Mouse (Mus musculus): ENCODE data around the gene Iqcj.
A peak's percentile ranks its signal among the peaks of the same experiment; 100 is the strongest.

Iqcj gene

DNA sequence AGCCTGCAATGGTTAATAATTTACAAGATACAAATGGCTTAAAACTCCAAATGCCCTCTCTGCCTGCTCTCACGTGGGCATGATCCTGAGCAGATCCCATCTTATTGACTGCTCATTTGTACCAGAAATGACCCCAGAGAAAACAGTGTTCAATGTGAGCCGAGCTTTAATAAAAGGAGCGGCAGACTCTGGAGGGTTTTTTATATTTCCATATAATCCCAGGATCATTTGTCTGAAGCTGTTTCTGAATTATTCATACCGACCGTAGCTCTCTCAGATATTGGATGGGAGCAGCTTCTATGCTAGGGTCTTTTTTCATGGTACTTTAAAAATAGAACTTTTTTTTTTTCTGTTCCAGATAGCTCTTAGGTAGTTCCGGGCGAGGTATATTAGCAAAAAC lies 67.7 kb downstream of the Iqcj start:
- no peak for DNase-seq

GRCm38 (mm10) chr3:67960133-67960532 lies 68.1 kb downstream of the Iqcj start:
- DNase-seq, result no peak

DNA sequence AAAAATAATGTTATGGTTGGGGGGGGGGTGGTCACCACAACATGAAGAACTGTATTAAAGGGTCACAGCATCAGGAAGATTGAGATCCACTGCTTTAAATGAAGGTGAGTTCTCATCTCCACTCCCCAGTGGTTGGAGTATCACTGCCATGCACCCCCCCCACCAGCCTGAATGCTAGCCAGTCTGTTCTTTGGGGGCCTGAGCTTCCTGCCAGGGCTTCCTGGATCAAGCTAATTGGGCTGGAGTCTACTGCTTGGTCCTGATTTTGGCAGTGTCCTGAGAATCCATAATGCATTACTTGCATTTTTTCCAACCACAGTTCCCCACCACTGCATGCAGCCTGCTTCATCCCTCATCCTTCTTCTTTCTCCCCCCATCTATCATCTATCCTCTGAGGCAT lies 68.7 kb downstream of the Iqcj start:
- DNase-seq, result no peak

DNA sequence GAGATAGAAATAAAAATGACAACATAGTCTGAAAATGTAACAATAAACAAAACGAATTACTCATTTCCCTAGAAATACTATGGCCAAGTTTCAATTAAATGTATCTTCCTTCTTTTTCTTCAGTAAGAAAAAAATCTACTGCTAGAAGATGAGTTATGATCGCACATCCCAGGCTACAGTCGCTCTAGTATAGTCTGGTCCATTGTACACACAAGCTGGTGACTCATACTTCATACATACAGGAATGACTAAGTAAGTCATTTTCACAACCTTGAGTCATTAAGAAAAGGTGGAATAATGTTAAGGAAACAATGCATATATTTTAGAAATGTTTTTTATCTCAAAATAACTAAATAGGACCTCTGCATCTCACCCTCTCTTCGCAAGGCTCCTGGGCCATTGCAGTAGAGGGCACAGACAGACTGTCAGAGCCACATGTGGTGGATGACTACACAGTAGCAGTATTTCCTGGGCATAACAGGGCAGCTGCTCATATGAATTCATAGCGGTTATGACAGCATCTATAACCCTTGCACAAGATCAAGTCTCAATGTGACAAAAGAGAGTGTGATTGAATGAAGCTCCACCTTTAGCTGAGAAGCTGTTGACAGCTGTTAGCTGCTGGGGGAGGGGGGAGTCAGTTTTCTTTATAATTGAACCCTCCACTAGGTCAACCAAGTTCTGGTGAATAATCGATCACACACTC lies 70.1 kb downstream of the Iqcj start:
- no peak for DNase-seq

GRCm38 (mm10) chr3:67974340-67974998 lies 82.4 kb downstream of the Iqcj start:
- DNase-seq, result no peak

- no peak for DNase-seq
Observed at GRCm38 (mm10) chr3:67980006-67980405, 88.0 kb downstream of the Iqcj start.

- DNase-seq, result no peak
Observed at GRCm38 (mm10) chr3:67983329-67983728, 91.3 kb downstream of the Iqcj start.

DNA sequence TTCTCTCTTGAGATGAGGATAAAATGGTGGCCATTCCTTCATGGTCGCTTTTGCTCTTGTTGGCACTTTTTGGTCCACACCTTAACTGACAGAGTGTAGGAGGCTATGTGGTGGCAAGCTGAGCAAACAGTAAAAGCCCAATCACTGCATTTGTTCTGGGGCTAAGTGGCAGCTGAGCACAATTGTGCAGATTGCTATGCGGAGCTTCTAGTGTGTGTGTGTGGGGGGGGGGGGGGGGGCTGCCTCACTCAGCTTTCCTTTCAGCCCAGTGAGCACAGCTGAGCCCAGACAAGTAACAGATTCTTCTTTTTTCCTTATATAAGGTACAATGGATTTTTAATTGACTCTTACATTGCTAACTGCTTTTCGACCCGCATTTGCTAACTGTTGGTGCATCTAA lies 110.4 kb downstream of the Iqcj start:
- DNase-seq, result no peak

DNA sequence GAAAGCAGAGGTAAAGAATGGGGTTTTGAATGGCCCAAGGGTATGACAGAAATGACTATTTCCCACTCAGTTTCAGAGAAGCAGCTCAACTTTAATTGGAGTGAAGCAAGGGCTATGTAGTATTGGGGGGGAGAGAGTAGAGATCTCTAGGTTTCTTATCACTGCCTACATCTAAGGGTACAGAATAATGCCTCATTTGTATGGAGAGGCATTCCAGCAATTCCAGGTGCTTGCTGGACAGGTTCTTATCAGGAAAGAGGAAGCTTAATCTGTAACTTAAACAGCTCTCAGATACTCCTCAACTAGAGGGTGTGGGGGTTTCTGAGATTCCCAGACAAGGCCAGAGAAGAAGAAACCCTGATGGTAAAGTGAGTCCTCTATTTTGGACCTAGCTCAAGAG lies 120.3 kb downstream of the Iqcj start:
- no peak for DNase-seq

DNA sequence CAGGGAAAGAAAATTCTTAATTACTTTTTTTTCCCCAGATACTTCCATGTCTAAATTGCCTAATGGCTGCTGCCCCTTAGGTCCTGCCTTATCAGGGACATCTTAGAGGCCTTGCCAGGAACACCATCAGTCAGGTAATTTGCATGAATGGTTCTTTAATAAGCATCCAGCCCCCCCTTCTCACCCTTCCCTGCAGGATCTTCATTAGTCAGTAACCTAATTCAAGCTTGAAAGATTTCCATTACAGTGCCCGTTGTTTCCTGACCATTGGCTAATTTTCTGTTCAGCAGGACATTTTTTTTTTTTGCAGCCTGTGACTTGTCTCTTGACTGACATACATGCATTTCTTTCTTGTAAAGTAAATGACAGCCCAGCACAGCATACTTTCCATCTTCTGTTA lies 123.8 kb downstream of the Iqcj start:
- no peak for DNase-seq

GRCm38 (mm10) chr3:68019401-68019800 lies 127.4 kb downstream of the Iqcj start:
- DNase-seq, result no peak

DNA sequence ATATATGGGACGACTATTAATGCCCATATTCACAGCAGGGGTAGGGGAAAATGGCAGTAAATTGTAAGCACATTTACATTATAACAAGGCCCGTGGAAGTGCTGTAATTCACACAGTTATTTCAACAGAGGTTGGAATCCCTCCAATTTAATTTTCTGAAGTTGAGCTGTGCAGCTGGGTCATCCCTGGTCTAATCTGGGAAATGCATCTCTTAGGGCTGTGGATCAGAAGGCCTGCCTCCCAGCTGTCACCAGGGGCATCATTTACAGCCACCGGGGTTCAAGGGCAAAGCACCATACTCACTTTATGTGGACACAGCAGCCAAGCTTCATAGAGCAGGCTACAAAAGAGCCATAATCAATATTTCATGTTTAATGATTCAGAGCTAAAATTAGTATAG lies 144.1 kb downstream of the Iqcj start:
- no peak for DNase-seq

DNA sequence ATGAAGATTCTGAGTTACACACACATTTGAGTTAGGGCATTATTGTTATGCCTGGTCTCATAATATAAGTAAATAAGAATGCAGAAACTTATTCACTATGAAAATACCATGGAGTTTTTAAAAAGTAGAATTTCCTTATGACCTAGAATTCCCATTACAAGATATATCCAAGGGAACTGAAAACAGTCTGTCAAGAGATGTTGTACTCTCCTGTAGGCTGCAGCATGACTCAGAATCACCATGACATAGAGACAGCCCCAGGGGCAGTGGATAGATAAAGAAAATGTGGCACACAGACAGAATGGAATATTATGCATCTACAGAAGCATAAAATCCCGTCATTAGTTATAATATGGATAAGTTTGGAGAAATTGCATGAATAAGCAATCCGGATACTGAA lies 150.9 kb downstream of the Iqcj start:
- DNase-seq, result no peak

- no peak for DNase-seq
Observed at GRCm38 (mm10) chr3:68045475-68046416, 153.7 kb downstream of the Iqcj start.

DNA sequence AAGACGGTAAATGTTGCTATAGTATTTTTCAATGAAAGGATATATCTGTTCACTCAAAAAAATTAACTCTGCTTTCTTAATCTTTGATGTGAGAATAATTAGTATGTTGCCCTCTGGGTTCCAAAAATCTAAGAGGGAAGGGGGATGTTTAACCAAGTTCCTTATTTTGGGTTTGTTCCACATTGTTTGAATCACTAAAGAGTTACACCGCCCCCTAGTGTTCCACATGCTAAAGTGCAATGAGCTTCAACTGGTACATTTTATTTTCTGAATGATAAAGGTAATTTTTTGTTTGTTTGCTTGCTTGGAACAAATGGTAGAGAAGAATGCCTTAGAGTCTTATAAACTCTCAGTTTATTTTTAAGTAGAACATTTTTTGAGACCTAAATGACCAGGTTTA lies 161.5 kb downstream of the Iqcj start:
- no peak for DNase-seq

GRCm38 (mm10) chr3:68055071-68055470 lies 163.1 kb downstream of the Iqcj start:
- no peak for DNase-seq

DNA sequence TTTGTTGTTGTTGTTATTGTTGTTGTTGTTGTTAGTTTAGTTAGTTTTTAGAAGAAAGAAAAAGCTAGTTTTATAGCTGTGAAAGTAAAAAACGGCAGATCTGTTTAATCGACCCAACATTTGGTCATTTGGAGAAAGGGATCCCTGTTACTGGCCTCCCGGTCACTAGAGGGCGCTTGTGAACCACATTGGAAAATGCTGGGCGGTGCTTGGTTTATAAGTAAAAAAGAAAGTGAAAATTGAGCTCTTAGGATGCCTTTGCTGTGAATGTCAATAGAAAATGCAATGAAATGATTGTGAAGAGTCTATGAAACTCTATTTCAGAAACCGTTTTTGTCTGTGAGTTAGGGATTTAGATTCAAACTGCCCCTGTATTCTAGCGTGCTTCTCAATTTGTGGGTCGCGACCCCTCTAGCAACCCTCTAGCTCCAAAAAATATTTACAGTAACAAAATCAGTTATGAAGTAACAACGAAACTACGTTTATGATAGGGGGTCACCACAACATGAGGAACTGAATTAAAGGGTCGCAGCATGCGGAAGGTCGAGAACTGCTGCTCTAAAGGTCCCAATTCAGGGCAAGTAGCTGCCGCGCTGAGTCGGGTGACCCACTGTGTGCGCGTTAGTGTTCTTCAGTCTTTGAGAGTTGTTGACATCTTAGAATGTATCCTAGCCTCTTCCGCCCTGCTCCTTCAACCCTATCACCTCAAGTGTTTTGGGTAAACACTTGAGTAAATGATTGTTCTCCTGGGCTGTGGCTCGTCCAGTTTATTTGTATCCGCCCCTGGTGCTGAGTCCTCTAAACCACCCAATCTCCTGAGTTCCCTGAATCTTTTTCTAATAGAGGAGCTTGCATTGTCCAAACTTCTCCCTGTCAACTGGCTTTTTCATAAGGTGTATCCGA lies 164.6 kb downstream of the Iqcj start:
- DNase-seq, result peak in 1 of 2 experiments; percentile 4

DNA sequence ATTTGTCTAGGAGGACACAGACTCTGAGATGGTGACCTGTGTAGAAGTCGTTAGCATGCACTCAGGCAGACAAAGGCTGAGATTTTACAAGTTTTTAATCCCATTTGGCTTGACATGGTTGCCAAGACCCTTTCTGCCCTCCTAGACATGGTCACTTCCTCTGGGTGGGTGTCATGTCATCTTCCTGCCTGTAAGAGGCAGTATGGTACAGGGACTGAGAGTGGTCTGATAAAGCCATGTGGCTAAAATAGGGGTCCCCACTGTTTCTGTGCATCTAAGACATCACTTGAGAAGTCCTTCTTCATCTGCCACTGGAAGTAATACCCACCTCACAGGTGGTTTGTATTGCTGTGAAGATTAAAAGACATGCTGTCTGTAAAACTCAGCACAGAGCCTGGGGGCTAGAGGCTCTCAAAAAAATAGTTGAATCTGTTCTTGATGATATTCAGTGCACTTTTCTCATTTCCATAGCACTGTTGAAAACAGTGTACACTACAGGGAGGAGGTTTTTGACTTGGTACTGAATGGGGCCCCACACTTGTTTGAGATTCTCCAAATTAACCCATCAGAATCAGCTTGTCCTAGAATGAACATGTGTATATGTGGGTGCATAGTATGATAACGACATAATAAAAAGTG lies 167.3 kb downstream of the Iqcj start:
- DNase-seq, result no peak

- DNase-seq, result no peak
Observed at GRCm38 (mm10) chr3:68064731-68065130, 172.7 kb downstream of the Iqcj start, which contains the start of gene Schip1. Schip1 (plus strand) TSS chr3:68064802.

DNA sequence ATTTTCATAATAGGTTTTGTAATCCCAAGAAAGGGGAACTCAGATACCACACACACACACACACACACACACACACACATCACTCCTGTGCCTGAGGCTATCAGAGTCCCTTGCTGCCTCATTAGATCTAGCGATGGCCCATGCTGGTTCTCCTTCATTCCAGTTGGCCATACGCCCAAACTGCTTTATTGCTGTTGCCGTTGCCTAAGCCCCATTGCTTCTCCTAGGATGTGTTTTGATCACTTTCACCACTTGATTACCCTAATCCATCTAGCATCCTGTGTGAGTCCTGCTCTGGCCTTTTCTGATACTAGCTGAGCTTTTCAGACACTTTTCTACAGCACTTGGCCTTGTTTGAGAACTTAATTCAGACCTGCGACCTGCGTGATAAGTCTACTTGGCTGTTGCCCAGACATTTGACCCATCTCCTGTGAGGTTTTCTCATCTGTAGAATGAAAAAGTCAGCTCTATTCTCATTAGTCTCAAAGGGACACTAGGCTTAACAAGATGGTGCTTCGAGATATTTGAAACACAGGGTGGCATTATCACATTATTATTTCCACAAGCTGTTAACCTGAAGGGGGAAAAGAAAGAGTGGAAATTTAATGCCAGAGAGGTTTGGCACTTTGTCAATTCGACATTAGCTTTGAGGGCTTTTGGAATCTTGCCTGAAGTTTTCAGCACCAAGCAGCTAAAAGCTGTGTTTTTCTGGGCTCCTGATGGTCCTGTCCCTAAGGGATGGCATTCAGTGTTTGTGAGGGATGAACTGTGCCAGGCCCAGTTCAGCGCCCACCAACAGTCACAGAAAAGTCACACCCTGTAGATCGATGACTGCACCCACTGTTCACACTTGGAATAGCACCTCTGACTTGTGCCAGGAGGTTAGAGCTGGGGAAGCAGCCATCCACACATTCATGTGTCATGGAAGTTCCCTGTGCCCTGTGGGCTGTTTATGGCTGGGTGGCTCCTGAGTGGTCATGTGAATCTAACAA lies 179.7 kb downstream of the Iqcj start:
- no peak for DNase-seq

DNA sequence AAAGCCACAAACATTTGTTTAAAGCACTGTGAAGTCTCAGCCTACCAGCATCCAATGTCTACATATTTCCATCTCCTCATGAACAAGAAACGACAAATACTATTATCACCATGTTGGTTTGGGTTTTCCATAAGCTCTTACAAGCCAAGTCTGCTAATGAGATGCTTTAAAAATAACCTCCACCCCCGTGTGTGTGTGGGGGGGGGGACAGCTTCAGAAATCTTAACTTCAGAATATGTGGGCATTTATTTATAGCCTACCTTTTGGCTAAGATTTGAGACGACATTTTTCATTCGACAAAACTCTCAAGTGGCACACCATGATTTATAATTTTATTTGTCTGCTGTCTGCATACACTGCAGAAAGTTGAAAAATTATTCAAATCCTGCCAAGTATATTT lies 185.4 kb downstream of the Iqcj start:
- no peak for DNase-seq

All from thymus, adult 18-20 months (tissue).